ENCODE assay signal across 10 mouse cellular contexts in the genomic region with DNA sequence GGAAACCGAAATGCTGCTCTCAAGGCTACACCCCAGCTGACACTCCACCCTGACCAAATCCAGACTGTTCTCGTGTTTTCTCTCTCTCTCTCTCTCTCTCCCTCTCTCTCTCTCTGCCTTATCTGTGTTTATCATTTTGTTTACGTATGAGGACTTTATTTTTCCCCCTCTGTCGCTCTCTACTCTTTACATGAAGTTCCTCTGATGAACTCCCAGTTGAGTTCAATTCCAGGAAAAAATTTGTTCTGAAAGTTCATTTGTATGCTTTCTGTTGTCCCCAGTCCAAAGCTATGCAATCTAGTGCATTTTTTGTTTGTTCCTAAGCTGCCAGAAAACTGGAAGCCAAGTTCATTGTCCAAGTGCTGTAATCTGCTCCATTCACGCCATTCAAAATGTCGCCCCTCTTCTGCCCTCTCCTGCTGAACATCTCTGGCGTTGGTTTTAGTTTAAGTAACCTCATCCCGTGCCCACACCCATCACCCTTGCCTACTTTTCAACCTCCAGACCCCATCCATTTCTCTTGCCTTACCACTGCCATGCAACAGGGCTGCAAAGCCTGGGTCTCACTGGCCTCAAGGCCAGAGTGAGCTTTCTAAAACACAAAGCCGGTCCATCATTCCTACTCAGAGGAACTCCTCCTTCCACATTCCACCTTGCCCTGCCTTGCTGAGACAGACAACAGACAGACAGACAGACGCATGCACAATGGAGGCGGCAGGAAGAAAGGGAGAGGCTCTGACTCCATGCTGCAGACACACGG. TPM values are rescaled to one million over a fixed set of nuclear protein-coding genes. Genes with fewer than 3 reads are reported as not detected.
DNase-seq lines count a peak whose midpoint lies in the region; ATAC-seq and TF ChIP-seq lines count a peak whose summit lies in the region.
"Had no signal": no experiment of that assay in that cellular context is flagged by ENCODE, and none has a peak within 500 bp of the region (broad histone marks: within the 10 kb centered on the region; RNA-seq: fewer than 3 reads in every experiment).

No protein-coding gene starts in this region.

- H3K4me2 ChIP-seq in forebrain, embryonic 14.5 days (ENCODE audit: low read length) = peak overlapping the region; percentile 52
- H3K4me2 ChIP-seq in intestine, postnatal 0 days (replicated peaks; ENCODE audit: low read depth) = peak overlapping the region; percentile 17; the same call in 1 of the 2 replicates
- H3K4me2 ChIP-seq in stomach, embryonic 15.5 days = peak overlapping the region; percentile 75

- 52% methylated on average over 12 of the region's 12 CpGs for WGBS in forebrain, embryonic 14.5 days
- WGBS in intestine, postnatal 0 days = 59% methylated on average over 12 of the region's 12 CpGs
- 49% methylated on average over 12 of the region's 12 CpGs for WGBS in stomach, embryonic 15.5 days

- H3K9ac ChIP-seq in forebrain, embryonic 14.5 days (ENCODE audit: low read length) = peak overlapping the region; percentile 17
- no peak overlapping the region for H3K9ac ChIP-seq in intestine, postnatal 0 days (ENCODE audit: low read depth, low read length)
- no peak overlapping the region for H3K9ac ChIP-seq in stomach, embryonic 15.5 days

- H3K4me1 ChIP-seq in forebrain, embryonic 14.5 days (ENCODE audit: control insufficient read depth, insufficient read depth, low read length) = peaks cover 32% of the 10 kb centered on the region
- no peaks in the 10 kb centered on the region for H3K4me1 ChIP-seq in intestine, postnatal 0 days (replicated peaks; ENCODE audit: control insufficient read depth, insufficient read depth, low read length)
- H3K4me1 ChIP-seq in stomach, embryonic 15.5 days = peaks cover 31% of the 10 kb centered on the region

- no peak for TF ChIP-seq CTCF in intestine, postnatal 0 days (IDR thresholded peaks at IDR 0.05; ENCODE audit: low read depth)

- peak; percentile 32 for DNase-seq in lung, postnatal 10 days
- DNase-seq in lung, postnatal 14 days = no peak
- no peak for DNase-seq in forebrain, embryonic 14.5 days (ENCODE audit: low spot score)
- no peak for DNase-seq in thymus, postnatal 4 days
- no peak for DNase-seq in adrenal gland, adult 2 months
- no peak for DNase-seq in cerebellum, adult 8-10 months

- no peaks in the 10 kb centered on the region for H3K27me3 ChIP-seq in forebrain, embryonic 14.5 days (replicated peaks; ENCODE audit: control insufficient read depth, insufficient read depth, low read length)
- 0 out of 2 replicates have a peak, but pooled peaks cover 14% of the 10 kb centered on the region for H3K27me3 ChIP-seq in intestine, postnatal 0 days (replicated peaks; ENCODE audit: control insufficient read depth, insufficient read depth, low read length)
- no peaks in the 10 kb centered on the region for H3K27me3 ChIP-seq in stomach, embryonic 15.5 days (replicated peaks)
- H3K27me3 ChIP-seq: Patski had no signal

- ATAC-seq in forebrain, embryonic 14.5 days = no peak
- no peak for ATAC-seq in intestine, postnatal 0 days
- no peak for ATAC-seq in stomach, embryonic 15.5 days (ENCODE audit: insufficient read depth, low FRiP score, low read depth)
- ATAC-seq: Patski had no signal

- no peak overlapping the region for H3K4me3 ChIP-seq in forebrain, embryonic 14.5 days (ENCODE audit: low read depth, low read length)
- H3K4me3 ChIP-seq in intestine, postnatal 0 days (ENCODE audit: low read depth, low read length) = no peak overlapping the region
- H3K4me3 ChIP-seq in stomach, embryonic 15.5 days (replicated peaks) = 0 out of 2 replicates have a peak overlapping the region, but pooled peaks have one; percentile 5

- H3K36me3 ChIP-seq in forebrain, embryonic 14.5 days (ENCODE audit: control insufficient read depth, insufficient read depth, low read length) = no peaks in the 10 kb centered on the region
- no peaks in the 10 kb centered on the region for H3K36me3 ChIP-seq in intestine, postnatal 0 days (ENCODE audit: control insufficient read depth, insufficient read depth)
- no peaks in the 10 kb centered on the region for H3K36me3 ChIP-seq in stomach, embryonic 15.5 days

- no peak overlapping the region for H3K27ac ChIP-seq in forebrain, embryonic 14.5 days (ENCODE audit: low read depth, low read length)
- no peak overlapping the region for H3K27ac ChIP-seq in intestine, postnatal 0 days (ENCODE audit: low read depth, low read length)
- H3K27ac ChIP-seq in stomach, embryonic 15.5 days = peak overlapping the region; percentile 41

- H3K9me3 ChIP-seq in forebrain, embryonic 14.5 days (replicated peaks; ENCODE audit: control insufficient read depth, low read length) = no peaks in the 10 kb centered on the region
- H3K9me3 ChIP-seq in intestine, postnatal 0 days (ENCODE audit: control insufficient read depth) = no peaks in the 10 kb centered on the region
- no peaks in the 10 kb centered on the region for H3K9me3 ChIP-seq in stomach, embryonic 15.5 days

RNA-seq across cellular contexts. Expression of a gene that starts 2.6 kb away (rescaled TPM):
- 14.2 and 15.8 TPM in 2 replicates for polyA plus RNA-seq in forebrain, embryonic 14.5 days (2014; fragmentation: Nextera tagmentation; extraction: Ambion mirVana)
- polyA plus RNA-seq in intestine, postnatal 0 days (2015; fragmentation: Nextera tagmentation; extraction: Ambion mirVana) = 3.8 and 3.9 TPM in 2 replicates
- polyA plus RNA-seq in stomach, embryonic 15.5 days (2015; fragmentation: Nextera tagmentation; extraction: Ambion mirVana) = 13.4 and 15.8 TPM in 2 replicates
- 10 to 100 TPM in 1 of 2 experiments, 1 to 10 TPM in 1; 7.5 to 14.6 TPM for total RNA-seq in adrenal gland, adult 2 months (2021)
- 6.0 and 9.0 TPM in 2 replicates for polyA plus RNA-seq in adrenal gland, adult 2 months (2012; rRNA removed)
- total RNA-seq: megakaryocyte-erythroid progenitor cell, adult 5-6 weeks had no signal

RNA-seq across cellular contexts. Expression of a gene that starts 18.6 kb away (rescaled TPM):
- 30.4 and 31.5 TPM in 2 replicates for polyA plus RNA-seq in forebrain, embryonic 14.5 days (2014; fragmentation: Nextera tagmentation; extraction: Ambion mirVana)
- polyA plus RNA-seq in intestine, postnatal 0 days (2015; fragmentation: Nextera tagmentation; extraction: Ambion mirVana) = 18.0 and 19.4 TPM in 2 replicates
- polyA plus RNA-seq in stomach, embryonic 15.5 days (2015; fragmentation: Nextera tagmentation; extraction: Ambion mirVana) = 26.5 and 32.6 TPM in 2 replicates
- 10 to 100 TPM; 20.4 to 27.3 TPM for total RNA-seq in adrenal gland, adult 2 months (2021)
- polyA plus RNA-seq in adrenal gland, adult 2 months (2012; rRNA removed) = 18.7 and 20.7 TPM in 2 replicates

RNA-seq across cellular contexts. Expression of a gene that starts 30.5 kb away (rescaled TPM):
- polyA plus RNA-seq in forebrain, embryonic 14.5 days (2014; fragmentation: Nextera tagmentation; extraction: Ambion mirVana) = 1.3 TPM in 1 of 2 replicates, not detected in the other
- 0.60 and 2.0 TPM in 2 replicates for polyA plus RNA-seq in intestine, postnatal 0 days (2015; fragmentation: Nextera tagmentation; extraction: Ambion mirVana)
- 1.3 and 1.5 TPM in 2 replicates for polyA plus RNA-seq in stomach, embryonic 15.5 days (2015; fragmentation: Nextera tagmentation; extraction: Ambion mirVana)
- total RNA-seq in adrenal gland, adult 2 months (2021) = not detected
- 0.52 and 0.54 TPM in 2 replicates for polyA plus RNA-seq in adrenal gland, adult 2 months (2012; rRNA removed)

RNA-seq across cellular contexts. Expression of a gene that starts 37.3 kb away (rescaled TPM):
- polyA plus RNA-seq in forebrain, embryonic 14.5 days (2014; fragmentation: Nextera tagmentation; extraction: Ambion mirVana) = 354 and 423 TPM in 2 replicates
- 483 and 498 TPM in 2 replicates for polyA plus RNA-seq in intestine, postnatal 0 days (2015; fragmentation: Nextera tagmentation; extraction: Ambion mirVana)
- polyA plus RNA-seq in stomach, embryonic 15.5 days (2015; fragmentation: Nextera tagmentation; extraction: Ambion mirVana) = 342 and 384 TPM in 2 replicates
- 100 to 1,000 TPM; 137 to 247 TPM for total RNA-seq in adrenal gland, adult 2 months (2021)
- 964 and 1,102 TPM in 2 replicates for polyA plus RNA-seq in adrenal gland, adult 2 months (2012; rRNA removed)

Comparison
In these comparisons a context has a peak if more than half of its experiments do, and no peak if none do; other contexts are left out.
1. H3K4me2 ChIP-seq: peak in every context shown above with its lines; median percentile 75 in stomach, embryonic 15.5 days; 52 in forebrain, embryonic 14.5 days; 17 in intestine, postnatal 0 days.